Mouse (Mus musculus) splenic B cell, adult 2 months (primary cell): ENCODE data around the gene Lhx8.

Experiments
- DNase-seq: peaks from one replicate; pipeline ENCODE4 v3.0.0-alpha.2; 2011; ENCODE audit warnings: low read depth, low spot score
- H3K27me3 ChIP-seq: 2 replicates; pipeline ENCODE4 v1.6.1; 2012; ENCODE audit warnings: mild to moderate bottlenecking, low read length, moderate library complexity, mixed read lengths; ENCODE audit not compliant: control insufficient read depth, poor library complexity, insufficient read depth, severe bottlenecking
- H3K36me3 ChIP-seq: 2 replicates; pipeline ENCODE4 v1.6.1; 2012; ENCODE audit warnings: mild to moderate bottlenecking, low read length, moderate library complexity, mixed read lengths; ENCODE audit not compliant: control insufficient read depth, poor library complexity, insufficient read depth, severe bottlenecking

The Lhx8 gene

GRCm38 (mm10) chr3:154331003-154331340 lies 513 bp upstream of the Lhx8 start:
- no peak for DNase-seq
- Histone ChIP-seq H3K27me3 (no peaks in the 10 kb centered on the region; the same call in 1 of the 2 replicates), H3K36me3 (no peaks in the 10 kb centered on the region)

- H3K36me3 ChIP-seq: no peaks in the 10 kb centered on the region
- H3K27me3 ChIP-seq: no peaks in the 10 kb centered on the region; the same call in 1 of the 2 replicates
- DNase-seq: no peak
These were observed 907 bp downstream of the Lhx8 start for GRCm38 (mm10) chr3:154329323-154330180.

- no peak for DNase-seq
- H3K27me3 ChIP-seq: no peaks in the 10 kb centered on the region; the same call in 1 of the 2 replicates
- H3K36me3 ChIP-seq: no peaks in the 10 kb centered on the region
These were observed 1.6 kb downstream of the Lhx8 start for GRCm38 (mm10) chr3:154328721-154329322.

- Histone ChIP-seq H3K36me3 (no peaks in the 10 kb centered on the region), H3K27me3 (no peaks in the 10 kb centered on the region; the same call in 1 of the 2 replicates)
- DNase-seq: no peak
These were observed 2.4 kb downstream of the Lhx8 start for GRCm38 (mm10) chr3:154327883-154328720.

- no peak for DNase-seq
- Histone ChIP-seq H3K27me3 (no peaks in the 10 kb centered on the region; the same call in 1 of the 2 replicates), H3K36me3 (no peaks in the 10 kb centered on the region)
These were observed 3.2 kb downstream of the Lhx8 start for GRCm38 (mm10) chr3:154327110-154327882.

GRCm38 (mm10) chr3:154321921-154322574 lies 8.4 kb downstream of the Lhx8 start:
- H3K27me3 ChIP-seq: no peaks in the 10 kb centered on the region
- H3K36me3 ChIP-seq: no peaks in the 10 kb centered on the region
- no peak for DNase-seq

- no peak for DNase-seq
- H3K36me3 ChIP-seq: no peaks in the 10 kb centered on the region
- H3K27me3 ChIP-seq: no peaks in the 10 kb centered on the region
These were observed 12.7 kb downstream of the Lhx8 start for GRCm38 (mm10) chr3:154317651-154318248.

- Histone ChIP-seq H3K27me3 (no peaks in the 10 kb centered on the region), H3K36me3 (no peaks in the 10 kb centered on the region)
- no peak for DNase-seq
These were observed 25.1 kb downstream of the Lhx8 start for GRCm38 (mm10) chr3:154305163-154305884.

GRCm38 (mm10) chr3:154301102-154301501 lies 29.4 kb downstream of the Lhx8 start:
- Histone ChIP-seq H3K36me3 (no peaks in the 10 kb centered on the region), H3K27me3 (no peaks in the 10 kb centered on the region)
- DNase-seq: no peak

GRCm38 (mm10) chr3:154300006-154300405 lies 30.5 kb downstream of the Lhx8 start:
- Histone ChIP-seq H3K27me3 (no peaks in the 10 kb centered on the region), H3K36me3 (no peaks in the 10 kb centered on the region)
- DNase-seq: no peak

GRCm38 (mm10) chr3:154298490-154298889 lies 32.0 kb downstream of the Lhx8 start:
- DNase-seq: no peak
- no peaks in the 10 kb centered on the region for H3K36me3 ChIP-seq
- no peaks in the 10 kb centered on the region for H3K27me3 ChIP-seq

GRCm38 (mm10) chr3:154297499-154297898 lies 33.0 kb downstream of the Lhx8 start:
- Histone ChIP-seq H3K36me3 (no peaks in the 10 kb centered on the region), H3K27me3 (no peaks in the 10 kb centered on the region)
- DNase-seq: no peak
